In genomic region chr4:102302568-102302967, GRCm38 (mm10) we compare ENCODE assay signal across 15 mouse cellular contexts.
A peak's percentile ranks its signal among the peaks of the same experiment; 100 is the strongest.
DNase-seq lines count a peak whose midpoint lies in the region; ATAC-seq lines count a peak whose summit lies in the region.
"Had no signal": no experiment of that assay in that cellular context is flagged by ENCODE, and none has a peak within 500 bp of the region (broad histone marks: within the 10 kb centered on the region; RNA-seq: fewer than 3 reads in every experiment).

No protein-coding gene starts in this region.

- peak; percentile 45 to 77 for DNase-seq in adrenal gland, adult (ENCODE audit: inconsistent age in 2 of 2, low spot score in 1 of 2)
- no peak for DNase-seq in adrenal gland, postnatal 4 days (ENCODE audit: low spot score in 2 of 2)
- peak; percentile 22 for DNase-seq in adrenal gland, postnatal 10 days
- DNase-seq in brain, adult 2 months (ENCODE audit: low read depth, low spot score), result peak; percentile 46
- no peak for DNase-seq in embryo, embryonic 11 days
- DNase-seq in layer of hippocampus, postnatal 10 days (ENCODE audit: low spot score in 2 of 2), result no peak
- DNase-seq: cerebellum, adult 11-12 months; cerebellum, adult 9-10 months; forebrain, postnatal 0 days; gastrocnemius, postnatal 14 days; heart, adult 2 months; heart, postnatal 14 days had no signal

- ATAC-seq in cerebellum, adult (ENCODE audit: insufficient number of reproducible peaks, low FRiP score, low TSS enrichment), result no peak
- ATAC-seq: forebrain, embryonic 13.5 days; forebrain, postnatal 0 days; intestine, embryonic 15.5 days had no signal

Comparison
In these comparisons a context has a peak if more than half of its experiments do, and no peak if none do; other contexts are left out.
1. DNase-seq: peak in adrenal gland, adult (2 of 2), adrenal gland, postnatal 10 days (single experiment) and brain, adult 2 months (single experiment); none in adrenal gland, postnatal 4 days (0 of 2), embryo, embryonic 11 days (single experiment) and layer of hippocampus, postnatal 10 days (0 of 2).